Comparison of ENCODE assay signal across 23 mouse cellular contexts in genomic region chr2:19663146-19663848, GRCm38 (mm10). TPM values are rescaled to one million over a fixed set of nuclear protein-coding genes. Genes with fewer than 3 reads are reported as not detected.
DNase-seq lines count a peak whose midpoint lies in the region; ATAC-seq lines count a peak whose summit lies in the region.
"Had no signal": no experiment of that assay in that cellular context is flagged by ENCODE, and none has a peak within 500 bp of the region (broad histone marks: within the 10 kb centered on the region; RNA-seq: fewer than 3 reads in every experiment).

No protein-coding gene starts in this region.

- no peak overlapping the region for H3K4me3 ChIP-seq in liver, embryonic 13.5 days (replicated peaks)
- no peak overlapping the region for H3K4me3 ChIP-seq in liver, embryonic 12.5 days
- H3K4me3 ChIP-seq in heart, embryonic 11.5 days (ENCODE audit: low read depth, low read length) = no peak overlapping the region
- no peak overlapping the region for H3K4me3 ChIP-seq in hindbrain, embryonic 12.5 days
- H3K4me3 ChIP-seq: embryonic facial prominence, embryonic 15.5 days; gastrocnemius, adult 2 months; hindbrain, embryonic 13.5 days; layer of hippocampus, adult 2 months; left cerebral cortex, adult 2 months; liver, embryonic 15.5 days; midbrain, embryonic 12.5 days; myocyte; stomach, embryonic 15.5 days had no signal

- no peak overlapping the region for H3K27ac ChIP-seq in liver, embryonic 13.5 days
- no peak overlapping the region for H3K27ac ChIP-seq in liver, embryonic 12.5 days
- H3K27ac ChIP-seq in heart, embryonic 11.5 days (ENCODE audit: low read depth, low read length) = peak overlapping the region; percentile 42; the same call in 1 of the 2 replicates
- no peak overlapping the region for H3K27ac ChIP-seq in hindbrain, embryonic 12.5 days
- H3K27ac ChIP-seq: embryonic facial prominence, embryonic 15.5 days; gastrocnemius, adult 2 months; hindbrain, embryonic 13.5 days; layer of hippocampus, adult 2 months; left cerebral cortex, adult 2 months; liver, embryonic 15.5 days; macrophage; midbrain, embryonic 12.5 days; stomach, embryonic 15.5 days had no signal

- no peak for DNase-seq in liver, embryonic 13.5 days
- peak; percentile 55 for DNase-seq in brain, adult 2 months (ENCODE audit: low read depth, low spot score)
- peak; percentile 36 to 51 for DNase-seq in heart, postnatal 10 days
- no peak for DNase-seq in layer of hippocampus, postnatal 14 days (ENCODE audit: low spot score in 2 of 2)
- DNase-seq: cerebellum, postnatal 36 days; forebrain, postnatal 0 days; gastrocnemius, adult 2 months; kidney, postnatal 10 days; left cerebral cortex, postnatal 4 days had no signal

- ATAC-seq in liver, embryonic 13.5 days (ENCODE audit: low read depth) = peak; percentile 34
- ATAC-seq in liver, embryonic 12.5 days = no peak
- ATAC-seq in heart, embryonic 11.5 days (replicated peaks; ENCODE audit: insufficient number of reproducible peaks, low FRiP score, low TSS enrichment) = peak; percentile 77
- no peak for ATAC-seq in monocyte, adult 5-6 weeks (replicated peaks; ENCODE audit: insufficient number of reproducible peaks, low FRiP score, low TSS enrichment, poor library complexity, severe bottlenecking)
- ATAC-seq in hindbrain, embryonic 12.5 days (ENCODE audit: low FRiP score) = no peak
- ATAC-seq: inflammation-experienced regulatory T-cells, adult 6 months had no signal

- H3K9me3 ChIP-seq in liver, embryonic 13.5 days (replicated peaks) = no peaks in the 10 kb centered on the region
- H3K9me3 ChIP-seq in liver, embryonic 12.5 days (replicated peaks) = no peaks in the 10 kb centered on the region
- no peaks in the 10 kb centered on the region for H3K9me3 ChIP-seq in heart, embryonic 11.5 days (replicated peaks; ENCODE audit: control insufficient read depth, low read length)
- H3K9me3 ChIP-seq in hindbrain, embryonic 12.5 days (replicated peaks) = no peaks in the 10 kb centered on the region
- H3K9me3 ChIP-seq: embryonic facial prominence, embryonic 15.5 days; hindbrain, embryonic 13.5 days; liver, embryonic 15.5 days; midbrain, embryonic 12.5 days; stomach, embryonic 15.5 days had no signal

- 26% methylated on average over 4 of the region's 4 CpGs for WGBS in liver, embryonic 13.5 days (ENCODE audit: insufficient replicate concordance)
- WGBS in liver, embryonic 12.5 days (ENCODE audit: insufficient replicate concordance) = 32% methylated on average over 4 of the region's 4 CpGs
- 34% methylated on average over 4 of the region's 4 CpGs for WGBS in heart, embryonic 11.5 days (ENCODE audit: insufficient replicate concordance)
- 83% methylated on average over 4 of the region's 4 CpGs for WGBS in hindbrain, embryonic 12.5 days

- H3K4me2 ChIP-seq in liver, embryonic 13.5 days = no peak overlapping the region
- H3K4me2 ChIP-seq in liver, embryonic 12.5 days = no peak overlapping the region
- H3K4me2 ChIP-seq in heart, embryonic 11.5 days = no peak overlapping the region
- H3K4me2 ChIP-seq in hindbrain, embryonic 12.5 days (replicated peaks) = no peak overlapping the region
- H3K4me2 ChIP-seq: embryonic facial prominence, embryonic 15.5 days; hindbrain, embryonic 13.5 days; liver, embryonic 15.5 days; midbrain, embryonic 12.5 days; stomach, embryonic 15.5 days had no signal

- H3K9ac ChIP-seq in liver, embryonic 13.5 days = no peak overlapping the region
- H3K9ac ChIP-seq in liver, embryonic 12.5 days = no peak overlapping the region
- H3K9ac ChIP-seq in heart, embryonic 11.5 days (ENCODE audit: low read depth, low read length) = no peak overlapping the region
- H3K9ac ChIP-seq in hindbrain, embryonic 12.5 days = no peak overlapping the region
- H3K9ac ChIP-seq: embryonic facial prominence, embryonic 15.5 days; forebrain, postnatal 0 days; hindbrain, embryonic 13.5 days; liver, embryonic 15.5 days; midbrain, embryonic 12.5 days; stomach, embryonic 15.5 days had no signal

- peaks cover 12% of the 10 kb centered on the region for H3K4me1 ChIP-seq in liver, embryonic 13.5 days (replicated peaks)
- H3K4me1 ChIP-seq in liver, embryonic 12.5 days = peaks cover 11% of the 10 kb centered on the region
- H3K4me1 ChIP-seq in heart, embryonic 11.5 days (ENCODE audit: control insufficient read depth, insufficient read depth, low read length) = peaks cover 14% of the 10 kb centered on the region
- H3K4me1 ChIP-seq in hindbrain, embryonic 12.5 days = peaks cover 8% of the 10 kb centered on the region

- peaks cover 20% of the 10 kb centered on the region for H3K27me3 ChIP-seq in liver, embryonic 13.5 days
- peaks cover 13% of the 10 kb centered on the region for H3K27me3 ChIP-seq in liver, embryonic 12.5 days (replicated peaks)
- H3K27me3 ChIP-seq in heart, embryonic 11.5 days (ENCODE audit: control insufficient read depth, insufficient read depth, low read length) = no peaks in the 10 kb centered on the region
- peaks cover 10% of the 10 kb centered on the region for H3K27me3 ChIP-seq in hindbrain, embryonic 12.5 days

- no peaks in the 10 kb centered on the region for H3K36me3 ChIP-seq in liver, embryonic 13.5 days
- H3K36me3 ChIP-seq in liver, embryonic 12.5 days = no peaks in the 10 kb centered on the region
- no peaks in the 10 kb centered on the region for H3K36me3 ChIP-seq in heart, embryonic 11.5 days (ENCODE audit: control insufficient read depth, insufficient read depth, low read length)
- H3K36me3 ChIP-seq in hindbrain, embryonic 12.5 days = no peaks in the 10 kb centered on the region
- H3K36me3 ChIP-seq: embryonic facial prominence, embryonic 15.5 days; hindbrain, embryonic 13.5 days; liver, embryonic 15.5 days; midbrain, embryonic 12.5 days; stomach, embryonic 15.5 days had no signal

- intact Hi-C loops in heart, postnatal 10 days (cut with DNase I) = no loop called here

RNA-seq across cellular contexts. Expression of gene Otud1, which starts 5.7 kb away (rescaled TPM):
- polyA plus RNA-seq in liver, embryonic 13.5 days (2015; fragmentation: Nextera tagmentation; extraction: Ambion mirVana) = 0.48 and 0.65 TPM in 2 replicates
- polyA plus RNA-seq in liver, embryonic 12.5 days (2016; fragmentation: Nextera tagmentation; extraction: Ambion mirVana) = 1.1 and 1.2 TPM in 2 replicates
- polyA plus RNA-seq in heart, embryonic 11.5 days (2014; fragmentation: Nextera tagmentation; extraction: Ambion mirVana) = 5.9 and 6.3 TPM in 2 replicates
- 10 to 100 TPM; 18.9 to 20.1 TPM for total RNA-seq in heart, postnatal 10 days (2021)
- total RNA-seq in layer of hippocampus, postnatal 14 days (2021) = 1 to 10 TPM; 7.8 to 9.1 TPM
- total RNA-seq in monocyte, adult 5-6 weeks (2017) = 18.5 to 19.6 TPM (median 19.2 TPM) in 3 replicates
- 1.8 and 2.1 TPM in 2 replicates for polyA plus RNA-seq in hindbrain, embryonic 12.5 days (2016; fragmentation: Nextera tagmentation; extraction: Ambion mirVana)

Comparison
In these comparisons a context has a peak if more than half of its experiments do, and no peak if none do; other contexts are left out.
1. ATAC-seq: peak in liver, embryonic 13.5 days (single experiment) and heart, embryonic 11.5 days (single experiment); none in liver, embryonic 12.5 days (single experiment), monocyte, adult 5-6 weeks (single experiment) and hindbrain, embryonic 12.5 days (single experiment).
2. DNase-seq: peak in brain, adult 2 months (single experiment) and heart, postnatal 10 days (2 of 2); none in liver, embryonic 13.5 days (single experiment) and layer of hippocampus, postnatal 14 days (0 of 2).